1 mouse cellular context compared by ENCODE assay signal in the genomic region with DNA sequence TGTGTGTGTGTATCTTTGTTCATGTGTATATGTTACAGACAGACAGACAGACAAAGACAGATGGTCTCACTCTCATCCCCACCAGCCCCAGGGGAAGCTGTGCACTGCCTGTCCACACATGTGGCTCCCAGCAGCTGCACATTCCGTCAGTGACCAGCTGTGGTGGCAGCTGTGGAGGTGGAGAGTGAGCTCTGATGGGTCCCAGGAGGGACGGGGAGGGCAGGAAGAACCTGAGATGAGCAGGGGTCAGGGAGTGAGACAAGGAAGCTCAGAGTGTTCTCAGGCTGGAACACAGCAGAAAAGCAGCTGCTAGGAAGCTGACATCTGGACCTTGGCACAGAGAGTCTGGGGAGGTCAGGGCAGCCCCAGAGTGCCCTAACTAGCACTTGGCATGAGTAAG.
TF ChIP-seq lines count a peak whose summit lies in the region.

No protein-coding gene starts in this region.

TF ChIP-seq in CH12.LX, 34 proteins besides CTCF, POLR2A, EP300 and RAD21 (continued from another document):
- peak; percentile 64 for TF ChIP-seq ETS1 (conservative IDR thresholded peaks at IDR 0.05; ENCODE audit: low read depth, low read length)
- TF ChIP-seq TCF12 (IDR thresholded peaks at IDR 0.05; ENCODE audit: low read depth, low read length): peak; percentile 97
TF ChIP-seq in CH12.LX: peak in this region for 3.
